Mouse (Mus musculus) liver, embryonic 12.5 days (tissue): ENCODE data around the gene Dab2ip. TPM values are rescaled to one million over a fixed set of nuclear protein-coding genes. Genes with fewer than 3 reads are reported as not detected.

Source experiments
- ATAC-seq: fragments of 200-750 bp; cut with Nextera tagmentation; 2 replicates; pipeline ENCODE4 v1.8.0; 2017; ENCODE audit warnings: moderate number of reproducible peaks, mild to moderate bottlenecking, moderate library complexity
- H3K27ac ChIP-seq: fragments of 300-500 bp; sonication (generic); 2 replicates; pipeline ENCODE4 v1.5.1; 2016; ENCODE audit warnings: mild to moderate bottlenecking
- H3K27me3 ChIP-seq: fragments of 300-500 bp; sonication (generic); replicated peaks from 2 replicates; pipeline ENCODE4 v1.6.1; 2016; ENCODE audit warnings: mild to moderate bottlenecking, moderate library complexity
- H3K36me3 ChIP-seq: fragments of 300-500 bp; sonication (generic); 2 replicates; pipeline ENCODE4 v1.6.1; 2016; ENCODE audit warnings: mild to moderate bottlenecking, moderate library complexity
- H3K4me1 ChIP-seq: fragments of 300-500 bp; sonication (generic); 2 replicates; pipeline ENCODE4 v1.6.1; 2016
- H3K4me2 ChIP-seq: fragments of 300-500 bp; sonication (generic); 2 replicates; pipeline ENCODE4 v1.6.1; 2016; ENCODE audit warnings: mild to moderate bottlenecking, moderate library complexity
- H3K4me3 ChIP-seq: fragments of 300-500 bp; sonication (generic); 2 replicates; pipeline ENCODE4 v1.5.1; 2016; ENCODE audit warnings: mild to moderate bottlenecking, moderate library complexity
- H3K9ac ChIP-seq: fragments of 300-500 bp; sonication (generic); 2 replicates; pipeline ENCODE4 v1.6.1; 2016; ENCODE audit warnings: mild to moderate bottlenecking, moderate library complexity
- H3K9me3 ChIP-seq: fragments of 300-500 bp; sonication (generic); replicated peaks from 2 replicates; pipeline ENCODE4 v1.6.1; 2016; ENCODE audit warnings: mild to moderate bottlenecking, moderate library complexity
- WGBS: fragments of 180-500 bp; shearing (Covaris S2); methylation state at CpG from one replicate; pipeline ENCODE4 v1.1.7; 2016; ENCODE audit not compliant: insufficient replicate concordance; 5-methylcytosine and 5-hydroxymethylcytosine counted together
- polyA plus RNA-seq: library from polyadenylated mRNA; unstranded; fragments of >200 nt; fragmentation: Nextera tagmentation; extraction: Ambion mirVana; gene quantifications from 2 replicates; pipeline ENCODE4 v1.2.1, GENCODE M21; 2016

The Dab2ip gene
- polyA plus RNA-seq, 1 experiment from 2014 or later: 8.6 TPM

- no peak overlapping the region for H3K27ac ChIP-seq
- peaks cover 8% of the 10 kb centered on the region; the same call in 1 of the 2 replicates for H3K27me3 ChIP-seq
Measured at GRCm38 (mm10) chr2:35608856-35609255, 50.8 kb downstream of the Dab2ip start.

GRCm38 (mm10) chr2:35609317-35609716, 51.3 kb downstream of the Dab2ip start:
- no peaks in the 10 kb centered on the region for H3K36me3 ChIP-seq
- no peak overlapping the region for H3K9ac ChIP-seq
- no peak overlapping the region for H3K27ac ChIP-seq
- H3K27me3 ChIP-seq: peaks cover 3% of the 10 kb centered on the region; the same call in 1 of the 2 replicates
- WGBS: 55% methylated on average over 9 of the region's 9 CpGs
- no peak for ATAC-seq
- H3K9me3 ChIP-seq: no peaks in the 10 kb centered on the region
- H3K4me3 ChIP-seq: no peak overlapping the region
- H3K4me1 ChIP-seq: 0 out of 2 replicates have a peak, but pooled peaks cover 7% of the 10 kb centered on the region
- no peak overlapping the region for H3K4me2 ChIP-seq

More at GRCm38 (mm10) chr2:35608856-35609255, 50.8 kb downstream of the Dab2ip start:
- Histone ChIP-seq H3K9me3 (no peaks in the 10 kb centered on the region), H3K36me3 (no peaks in the 10 kb centered on the region), H3K4me2 (no peak overlapping the region), H3K9ac (no peak overlapping the region), H3K4me1 (0 out of 2 replicates have a peak, but pooled peaks cover 7% of the 10 kb centered on the region), H3K4me3 (no peak overlapping the region)
- WGBS: 60% methylated on average over 7 of the region's 7 CpGs
- ATAC-seq: no peak

DNA sequence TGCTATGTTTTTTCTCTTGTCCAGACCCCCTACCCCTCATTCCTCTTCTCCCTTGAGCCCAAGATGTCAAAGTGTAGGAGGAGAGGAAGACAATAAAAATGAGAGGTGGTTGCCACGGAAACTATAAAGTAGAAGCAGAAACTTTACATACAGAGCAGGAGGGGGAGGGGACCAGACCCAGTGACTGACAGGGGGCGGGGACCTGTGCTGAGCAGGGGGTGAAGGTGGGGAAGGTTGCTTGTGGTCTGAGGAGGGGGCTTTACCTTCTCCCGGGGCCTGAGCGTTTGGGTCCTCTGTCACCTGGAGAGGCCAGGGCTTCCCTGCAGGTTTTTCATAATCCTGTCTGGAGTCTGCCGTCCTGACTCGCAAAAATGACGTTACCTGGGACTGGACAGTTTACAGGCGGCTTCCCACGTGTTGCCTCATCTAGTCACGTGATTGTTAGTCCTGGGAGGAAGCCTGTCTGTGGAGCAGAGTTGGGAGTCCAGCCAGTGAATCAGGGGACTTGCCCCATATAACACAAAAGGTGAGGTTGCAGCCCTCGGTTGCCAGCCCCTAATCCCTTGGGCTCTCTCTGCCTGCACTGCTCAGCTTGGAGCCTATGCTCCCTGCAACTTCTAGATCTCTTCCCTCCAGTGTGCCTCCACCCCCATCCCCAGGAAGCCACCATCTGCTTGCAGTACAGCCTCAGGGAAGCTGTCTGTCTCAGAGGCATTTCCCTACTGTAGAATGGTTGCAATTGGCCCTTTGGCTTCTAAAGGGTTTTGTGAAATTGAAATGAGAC, 52.3 kb downstream of the Dab2ip start:
- H3K4me3 ChIP-seq: 0 out of 2 replicates have a peak overlapping the region, but pooled peaks have one; percentile 2
- no peaks in the 10 kb centered on the region for H3K9me3 ChIP-seq
- no peaks in the 10 kb centered on the region for H3K36me3 ChIP-seq
- no peaks in the 10 kb centered on the region; the same call in 1 of the 2 replicates for H3K27me3 ChIP-seq
- 17% methylated on average over 11 of the region's 11 CpGs for WGBS
- peaks cover 10% of the 10 kb centered on the region; the same call in 1 of the 2 replicates for H3K4me1 ChIP-seq
- H3K9ac ChIP-seq: no peak overlapping the region
- H3K27ac ChIP-seq: no peak overlapping the region
- peak overlapping the region; percentile 23 for H3K4me2 ChIP-seq
- peak; percentile 26; the same call in 1 of the 2 replicates for ATAC-seq

DNA sequence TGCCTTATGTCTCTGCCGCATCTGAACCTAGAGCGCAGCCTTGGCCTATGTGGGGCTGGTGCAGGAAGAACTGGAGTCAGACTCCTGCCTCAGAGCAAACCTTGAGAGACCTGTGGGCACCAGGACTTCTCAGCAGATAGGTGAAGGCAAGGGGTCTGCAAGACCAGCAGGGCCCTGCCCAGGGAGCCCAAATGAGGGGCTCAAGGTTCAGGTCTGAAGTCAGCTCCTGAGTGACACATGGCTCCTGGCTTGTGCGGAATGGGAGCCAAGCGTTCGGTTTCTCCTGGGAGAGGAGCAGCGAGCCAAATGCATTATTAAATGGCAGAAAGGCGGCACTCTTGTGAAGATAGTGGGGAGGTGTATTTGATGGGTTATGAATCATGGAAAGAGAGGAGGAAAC, 52.9 kb downstream of the Dab2ip start:
- 77% methylated on average over 7 of the region's 7 CpGs for WGBS
- no peak for ATAC-seq
- no peak overlapping the region for H3K4me2 ChIP-seq
- H3K4me3 ChIP-seq: no peak overlapping the region
- H3K4me1 ChIP-seq: peaks cover 13% of the 10 kb centered on the region; the same call in 1 of the 2 replicates
- H3K27ac ChIP-seq: no peak overlapping the region
- no peak overlapping the region for H3K9ac ChIP-seq
- H3K27me3 ChIP-seq: no peaks in the 10 kb centered on the region; the same call in 1 of the 2 replicates
- H3K36me3 ChIP-seq: no peaks in the 10 kb centered on the region
- no peaks in the 10 kb centered on the region for H3K9me3 ChIP-seq

- Histone ChIP-seq H3K9me3 (no peaks in the 10 kb centered on the region), H3K27me3 (no peaks in the 10 kb centered on the region), H3K9ac (no peak overlapping the region), H3K4me1 (peaks cover 13% of the 10 kb centered on the region; the same call in 1 of the 2 replicates), H3K27ac (no peak overlapping the region), H3K36me3 (no peaks in the 10 kb centered on the region), H3K4me3 (no peak overlapping the region), H3K4me2 (no peak overlapping the region)
- WGBS: 74% methylated on average over 4 of the region's 4 CpGs
- ATAC-seq: no peak
Measured at GRCm38 (mm10) chr2:35611645-35612044, 53.6 kb downstream of the Dab2ip start.

DNA sequence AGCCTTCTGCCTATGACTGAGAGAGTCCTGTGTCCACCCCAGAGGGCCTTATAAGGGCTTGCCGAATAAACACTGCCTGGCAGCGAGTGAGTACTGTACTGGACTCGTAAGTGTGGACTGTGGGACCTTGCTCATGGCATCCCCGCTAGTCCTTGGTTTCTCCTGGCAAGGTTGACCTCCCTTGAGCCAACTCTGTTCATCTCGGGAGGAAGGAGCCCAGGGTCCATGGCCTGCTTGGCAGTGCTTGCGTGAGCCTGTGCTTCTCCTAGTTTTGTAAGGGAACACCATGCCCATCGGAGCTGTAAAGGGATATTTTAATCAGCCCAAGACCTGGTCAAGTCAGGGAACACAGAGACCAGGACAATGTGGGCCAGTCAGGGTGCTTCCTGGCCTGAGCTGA, 54.2 kb downstream of the Dab2ip start:
- Histone ChIP-seq H3K4me1 (peaks cover 18% of the 10 kb centered on the region), H3K9ac (no peak overlapping the region)
- WGBS: 71% methylated on average over 7 of the region's 7 CpGs

GRCm38 (mm10) chr2:35613946-35614353, 55.9 kb downstream of the Dab2ip start:
- Histone ChIP-seq H3K27me3 (peaks cover 3% of the 10 kb centered on the region; the same call in 1 of the 2 replicates), H3K9ac (no peak overlapping the region), H3K27ac (no peak overlapping the region), H3K4me3 (no peak overlapping the region), H3K36me3 (no peaks in the 10 kb centered on the region), H3K4me1 (peaks cover 32% of the 10 kb centered on the region), H3K9me3 (no peaks in the 10 kb centered on the region), H3K4me2 (no peak overlapping the region)
- WGBS: 43% methylated on average over 3 of the region's 3 CpGs
- ATAC-seq: no peak

More for the DNA sequence above, 54.2 kb downstream of the Dab2ip start:
- Histone ChIP-seq H3K4me2 (no peak overlapping the region), H3K36me3 (no peaks in the 10 kb centered on the region), H3K27me3 (peaks cover 3% of the 10 kb centered on the region; the same call in 1 of the 2 replicates), H3K27ac (no peak overlapping the region), H3K9me3 (no peaks in the 10 kb centered on the region), H3K4me3 (no peak overlapping the region)
- no peak for ATAC-seq

- no peak overlapping the region for H3K4me3 ChIP-seq
- H3K36me3 ChIP-seq: no peaks in the 10 kb centered on the region
- no peak for ATAC-seq
- no peak overlapping the region for H3K27ac ChIP-seq
- H3K4me1 ChIP-seq: peaks cover 37% of the 10 kb centered on the region
- H3K9ac ChIP-seq: no peak overlapping the region
- no peaks in the 10 kb centered on the region for H3K9me3 ChIP-seq
- WGBS: 60% methylated on average over 3 of the region's 3 CpGs
- peaks cover 3% of the 10 kb centered on the region; the same call in 1 of the 2 replicates for H3K27me3 ChIP-seq
- no peak overlapping the region for H3K4me2 ChIP-seq
Measured at GRCm38 (mm10) chr2:35614411-35614810, 56.3 kb downstream of the Dab2ip start.

- H3K27ac ChIP-seq: no peak overlapping the region
- no peak for ATAC-seq
- no peaks in the 10 kb centered on the region for H3K36me3 ChIP-seq
- H3K4me2 ChIP-seq: no peak overlapping the region
- 50% methylated on average over 4 of the region's 4 CpGs for WGBS
- peaks cover 40% of the 10 kb centered on the region for H3K4me1 ChIP-seq
- peaks cover 11% of the 10 kb centered on the region for H3K27me3 ChIP-seq
- no peak overlapping the region for H3K4me3 ChIP-seq
- H3K9ac ChIP-seq: no peak overlapping the region
- H3K9me3 ChIP-seq: no peaks in the 10 kb centered on the region
Measured at GRCm38 (mm10) chr2:35615366-35615765, 57.3 kb downstream of the Dab2ip start.

DNA sequence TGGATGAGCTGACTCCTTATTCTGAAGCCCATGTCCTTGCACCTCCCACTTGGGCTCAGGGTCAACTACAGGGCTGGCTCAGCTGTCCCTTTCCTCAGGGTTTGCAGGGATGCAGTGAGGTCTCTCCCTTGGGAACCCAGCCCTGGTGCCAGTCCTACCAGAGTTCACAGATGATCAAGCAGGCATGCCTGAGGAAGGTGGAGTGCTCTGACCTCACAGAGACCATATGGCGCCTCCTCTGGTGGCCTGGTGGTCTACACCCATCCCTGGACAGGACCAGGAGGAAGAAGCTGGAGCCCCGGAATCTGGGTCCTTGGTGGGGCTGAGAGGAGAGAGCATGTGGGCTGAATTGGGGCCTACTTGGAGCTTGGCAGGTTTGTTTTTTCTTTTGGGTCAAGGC, 57.9 kb downstream of the Dab2ip start:
- no peak overlapping the region for H3K9ac ChIP-seq
- H3K4me2 ChIP-seq: no peak overlapping the region
- 26% methylated on average over 2 of the region's 2 CpGs for WGBS
- peaks cover 45% of the 10 kb centered on the region for H3K4me1 ChIP-seq
- H3K36me3 ChIP-seq: no peaks in the 10 kb centered on the region
- H3K27me3 ChIP-seq: peaks cover 17% of the 10 kb centered on the region
- H3K9me3 ChIP-seq: no peaks in the 10 kb centered on the region
- no peak for ATAC-seq
- no peak overlapping the region for H3K4me3 ChIP-seq
- H3K27ac ChIP-seq: 0 out of 2 replicates have a peak overlapping the region, but pooled peaks have one; percentile 64

GRCm38 (mm10) chr2:35616891-35617658, 59.0 kb downstream of the Dab2ip start:
- Histone ChIP-seq H3K27ac (peak overlapping the region; percentile 64), H3K36me3 (no peaks in the 10 kb centered on the region), H3K9ac (no peak overlapping the region), H3K4me3 (no peak overlapping the region), H3K4me1 (peaks cover 53% of the 10 kb centered on the region), H3K9me3 (no peaks in the 10 kb centered on the region), H3K4me2 (no peak overlapping the region), H3K27me3 (peaks cover 28% of the 10 kb centered on the region)
- 49% methylated on average over 6 of the region's 6 CpGs for WGBS
- peak; percentile 53 for ATAC-seq

- Histone ChIP-seq H3K9ac (no peak overlapping the region), H3K27ac (no peak overlapping the region), H3K36me3 (no peaks in the 10 kb centered on the region), H3K9me3 (no peaks in the 10 kb centered on the region), H3K27me3 (peaks cover 44% of the 10 kb centered on the region), H3K4me1 (peaks cover 66% of the 10 kb centered on the region), H3K4me2 (no peak overlapping the region), H3K4me3 (no peak overlapping the region)
- no peak for ATAC-seq
- WGBS: 68% methylated on average over 7 of the region's 7 CpGs
Measured at GRCm38 (mm10) chr2:35618981-35619380, 60.9 kb downstream of the Dab2ip start.
